Mouse (Mus musculus) brain, embryonic 14.5 days (tissue): ENCODE measurements around the gene Slc4a5.

Experiments used
- CTCF ChIP-seq: fragments of 200-500 bp; IDR thresholded peaks from 2 replicates; pipeline ENCODE4 v1.5.1; 2012; ENCODE audit warnings: inconsistent platforms, mild to moderate bottlenecking, moderate library complexity, borderline replicate concordance; ENCODE audit not compliant: insufficient read depth, insufficient read length; ENCODE audit errors: extremely low read depth
- POLR2A ChIP-seq: fragments of 200-500 bp; IDR thresholded peaks from 2 replicates; pipeline ENCODE4 v1.6.1; 2012; ENCODE audit warnings: mild to moderate bottlenecking, inconsistent platforms, borderline replicate concordance; ENCODE audit not compliant: poor library complexity, insufficient read depth, insufficient read length, severe bottlenecking; ENCODE audit errors: extremely low read depth

- TF ChIP-seq POLR2A: no peak
- TF ChIP-seq CTCF: no peak
These were observed 131.3 kb downstream of the Slc4a5 start for GRCm38 (mm10) chr6:83350851-83351405.
